Mouse (Mus musculus) spleen, adult 2 months (tissue): ENCODE measurements around the gene Abcb8. TPM values are rescaled to one million over a fixed set of nuclear protein-coding genes. Genes with fewer than 3 reads are reported as not detected.

Source experiments
- DNase-seq, 2 experiments: peaks; one replicate each; pipeline versions ENCODE4 v3.0.0 to v3.0.0-alpha.2; 2012 to 2021; ENCODE audit warnings: low spot score in 2 of 2, low read depth in 1 of 2
- H3K27ac ChIP-seq: fragments of 200-500 bp; 2 replicates; pipeline ENCODE4 v1.5.1; 2012; ENCODE audit warnings: low read length, inconsistent platforms; ENCODE audit not compliant: insufficient read depth
- H3K27me3 ChIP-seq: fragments of 200-500 bp; 2 replicates; pipeline ENCODE4 v1.6.1; 2012; ENCODE audit warnings: mild to moderate bottlenecking, moderate library complexity, low read length, inconsistent platforms; ENCODE audit not compliant: control insufficient read depth, insufficient read depth
- H3K36me3 ChIP-seq: fragments of 200-500 bp; 2 replicates; pipeline ENCODE4 v1.6.1; 2012; ENCODE audit warnings: mild to moderate bottlenecking, low read length, inconsistent platforms; ENCODE audit not compliant: control insufficient read depth, insufficient read depth
- H3K4me1 ChIP-seq: fragments of 200-500 bp; 2 replicates; pipeline ENCODE4 v1.6.1; 2011; ENCODE audit warnings: inconsistent platforms; ENCODE audit not compliant: control insufficient read depth, insufficient read depth, insufficient read length
- H3K4me3 ChIP-seq: fragments of 200-500 bp; 2 replicates; pipeline ENCODE4 v1.5.1; 2011; ENCODE audit warnings: mild to moderate bottlenecking, inconsistent platforms; ENCODE audit not compliant: insufficient read depth, insufficient read length; ENCODE audit errors: extremely low read depth
- CTCF ChIP-seq: fragments of 200-500 bp; IDR thresholded peaks from 2 replicates; pipeline ENCODE4 v1.5.1; 2011; ENCODE audit warnings: mild to moderate bottlenecking, inconsistent platforms; ENCODE audit not compliant: insufficient read depth, insufficient read length, insufficient replicate concordance; ENCODE audit errors: extremely low read depth
- POLR2A ChIP-seq: fragments of 200-500 bp; IDR thresholded peaks from 2 replicates; pipeline ENCODE4 v1.6.1; 2011; ENCODE audit warnings: low read depth, low read length, inconsistent platforms
- WGBS: fragments of 180-500 bp; shearing (Covaris S2); methylation state at CpG from one replicate; pipeline ENCODE4 v1.1.7; 2018; 5-methylcytosine and 5-hydroxymethylcytosine counted together
- polyA plus RNA-seq: library from polyadenylated mRNA; depleted of rRNA; stranded (reverse); fragments of >200 nt; gene quantifications from 2 replicates; pipeline ENCODE4 v1.2.3, GENCODE M21; 2012

Abcb8 gene
- polyA plus RNA-seq, 1 experiment = 31.3 TPM

DNA sequence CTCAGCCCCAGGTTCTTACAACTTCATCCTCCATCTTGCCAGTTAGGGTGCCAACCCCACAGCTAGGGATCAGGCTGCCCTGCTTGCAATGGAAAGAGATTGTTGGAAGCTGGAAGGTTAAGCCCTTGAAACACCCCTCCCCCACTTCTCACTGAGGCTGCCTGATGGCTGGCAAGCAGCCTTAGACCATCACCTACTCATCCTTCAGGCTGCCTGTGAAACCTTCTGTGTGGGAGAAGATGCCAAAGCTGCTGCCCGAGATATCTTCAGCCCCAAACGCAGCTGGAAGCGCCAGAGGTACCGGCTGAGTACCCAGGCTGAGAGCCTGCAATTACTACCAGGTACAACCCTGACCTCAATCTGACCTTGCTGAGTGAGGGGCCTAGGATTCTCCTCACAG is 14.0 kb upstream of the Abcb8 start:
- no peak overlapping the region for H3K27ac ChIP-seq
- no peaks in the 10 kb centered on the region for H3K27me3 ChIP-seq
- DNase-seq = no peak
- WGBS = 89% methylated on average over 4 of the region's 4 CpGs
- no peak overlapping the region for H3K4me3 ChIP-seq
- TF ChIP-seq CTCF = no peak
- H3K36me3 ChIP-seq = no peaks in the 10 kb centered on the region
- no peaks in the 10 kb centered on the region; the same call in 1 of the 2 replicates for H3K4me1 ChIP-seq

DNA sequence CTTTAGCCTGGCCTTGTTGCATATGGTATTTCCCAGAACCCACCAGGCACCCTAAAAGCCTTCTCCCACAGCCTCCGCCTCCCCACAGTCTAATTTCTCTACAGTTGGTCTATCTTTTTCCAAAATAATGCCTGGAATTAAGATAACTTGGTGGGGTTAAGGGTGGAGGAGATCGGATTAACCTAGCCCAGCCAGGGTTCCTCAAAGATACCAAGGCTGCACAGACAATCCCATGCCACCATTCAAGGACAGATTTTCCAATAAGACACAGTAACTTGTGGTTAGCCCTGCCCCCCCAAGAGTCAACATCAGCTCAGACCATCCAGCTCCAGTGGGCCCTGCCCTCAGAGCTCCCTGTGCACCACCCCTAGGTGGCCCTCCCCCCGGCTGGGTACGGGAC is 13.0 kb upstream of the Abcb8 start:
- TF ChIP-seq POLR2A = no peak
- no peak for TF ChIP-seq CTCF
- no peak overlapping the region for H3K4me3 ChIP-seq
- DNase-seq = no peak
- no peaks in the 10 kb centered on the region; the same call in 1 of the 2 replicates for H3K4me1 ChIP-seq
- WGBS = 81% methylated on average over 4 of the region's 4 CpGs
- H3K36me3 ChIP-seq = no peaks in the 10 kb centered on the region
- H3K27me3 ChIP-seq = no peaks in the 10 kb centered on the region
- H3K27ac ChIP-seq = no peak overlapping the region

DNA sequence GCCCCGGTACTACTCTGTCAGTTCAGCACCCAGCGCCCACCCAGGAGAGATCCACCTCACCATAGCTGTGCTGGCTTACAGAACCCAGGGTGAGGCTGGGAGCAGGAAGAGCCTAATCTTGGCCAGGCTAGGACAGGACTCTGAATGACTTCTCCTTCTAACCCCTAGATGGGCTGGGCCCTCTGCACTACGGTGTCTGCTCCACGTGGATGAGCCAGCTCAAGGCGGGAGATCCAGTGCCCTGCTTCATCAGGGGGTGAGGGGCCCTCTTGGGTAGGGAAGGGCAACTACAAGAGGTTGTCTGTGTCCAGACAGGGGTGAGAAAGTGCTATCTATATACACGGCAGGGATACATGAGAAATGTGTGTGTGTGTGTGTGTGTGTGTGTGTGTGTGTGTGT is 12.0 kb upstream of the Abcb8 start:
- 88% methylated on average over 6 of the region's 6 CpGs for WGBS
- Histone ChIP-seq H3K27ac (no peak overlapping the region), H3K4me1 (no peaks in the 10 kb centered on the region; the same call in 1 of the 2 replicates), H3K4me3 (no peak overlapping the region), H3K36me3 (no peaks in the 10 kb centered on the region), H3K27me3 (no peaks in the 10 kb centered on the region)
- TF ChIP-seq POLR2A = no peak
- TF ChIP-seq CTCF = no peak
- DNase-seq = no peak

DNA sequence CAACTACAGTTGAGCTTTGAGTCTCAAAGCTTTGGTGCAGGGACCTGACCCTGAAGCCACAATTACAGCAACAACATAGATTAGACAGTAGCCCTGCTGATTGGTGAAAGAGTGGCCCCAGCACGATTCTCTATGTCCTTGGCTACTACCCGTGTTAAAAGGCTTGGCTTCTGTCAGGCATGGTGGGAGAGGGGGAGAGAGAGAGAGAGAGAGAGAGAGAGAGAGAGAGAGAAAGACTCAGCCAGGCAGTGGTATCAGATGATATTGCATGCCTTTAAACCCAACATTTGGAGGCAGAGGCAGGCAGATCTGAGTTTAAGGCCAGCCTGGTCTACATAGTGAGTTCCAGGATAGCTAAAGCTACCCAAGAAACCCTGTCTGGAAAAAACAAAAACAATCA is 11.5 kb upstream of the Abcb8 start:
- TF ChIP-seq CTCF (no peak), POLR2A (no peak)
- H3K4me3 ChIP-seq = no peak overlapping the region
- H3K27ac ChIP-seq = no peak overlapping the region
- no peak for DNase-seq
- H3K36me3 ChIP-seq = no peaks in the 10 kb centered on the region
- H3K27me3 ChIP-seq = no peaks in the 10 kb centered on the region
- WGBS = 83% methylated on average over 2 of the region's 2 CpGs
- H3K4me1 ChIP-seq = no peaks in the 10 kb centered on the region; the same call in 1 of the 2 replicates

DNA sequence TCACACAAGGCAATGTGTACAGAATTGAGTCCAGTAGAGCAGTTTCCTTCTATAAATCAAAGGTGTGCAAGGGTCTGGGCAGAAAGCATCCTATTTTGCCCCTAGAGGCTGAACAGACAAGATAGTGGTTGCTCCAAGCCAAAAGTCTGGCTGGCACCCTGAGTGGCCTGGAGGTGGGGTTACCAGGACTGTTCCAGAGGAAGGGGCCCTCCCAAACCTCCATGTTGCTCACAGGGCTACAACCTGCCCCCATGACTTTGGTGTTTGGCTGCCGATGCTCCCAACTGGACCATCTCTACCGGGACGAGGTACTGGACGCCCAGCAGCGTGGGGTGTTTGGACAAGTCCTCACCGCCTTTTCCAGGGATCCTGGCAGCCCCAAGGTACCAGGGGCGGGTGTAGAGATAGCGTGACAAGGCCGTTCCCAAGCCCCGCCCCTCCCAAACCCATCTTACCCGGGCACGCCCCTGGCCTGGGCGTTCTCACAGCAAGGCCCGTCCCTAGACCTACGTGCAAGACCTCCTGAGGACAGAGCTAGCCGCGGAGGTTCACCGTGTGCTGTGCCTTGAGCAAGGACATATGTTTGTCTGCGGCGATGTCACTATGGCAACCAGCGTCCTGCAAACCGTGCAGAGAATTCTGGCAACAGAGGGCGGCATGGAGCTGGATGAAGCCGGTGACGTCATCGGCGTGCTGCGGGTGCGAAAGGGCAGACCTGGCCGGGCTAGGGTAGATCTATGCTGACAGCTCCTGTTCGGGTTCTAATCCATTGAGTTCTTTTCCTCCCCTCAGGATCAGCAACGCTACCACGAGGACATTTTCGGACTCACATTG is 10.2 kb upstream of the Abcb8 start:
- peak; percentile 85 to 87 for DNase-seq
- no peak for TF ChIP-seq POLR2A
- TF ChIP-seq CTCF = peak; percentile 23; the same call in 1 of the 2 replicates
- Histone ChIP-seq H3K27ac (no peak overlapping the region), H3K4me1 (peaks cover 8% of the 10 kb centered on the region), H3K4me3 (peak overlapping the region; percentile 62), H3K27me3 (peaks cover 8% of the 10 kb centered on the region), H3K36me3 (no peaks in the 10 kb centered on the region)
- 10% methylated on average over 34 of the region's 34 CpGs for WGBS

DNA sequence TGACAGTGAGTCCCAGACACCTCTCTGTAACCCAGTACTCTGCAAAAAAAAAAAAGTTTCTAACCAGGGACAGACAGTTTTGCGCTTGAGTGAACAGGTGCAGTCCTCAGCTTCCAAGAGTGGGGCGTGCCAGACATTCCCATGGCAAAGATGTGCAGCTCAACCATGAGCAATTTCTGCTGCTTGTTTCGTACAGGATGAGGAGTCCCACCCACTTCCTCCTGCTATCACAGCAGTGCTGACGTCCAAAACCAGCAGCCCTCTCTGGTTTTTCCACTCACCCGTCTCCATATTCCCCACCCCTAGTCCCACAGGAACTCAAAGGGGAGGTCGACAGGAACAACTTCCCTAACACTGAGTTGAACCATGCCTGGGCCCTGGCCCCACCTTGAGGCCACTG is 9.1 kb upstream of the Abcb8 start:
- H3K36me3 ChIP-seq = no peaks in the 10 kb centered on the region
- no peak overlapping the region for H3K27ac ChIP-seq
- no peak for TF ChIP-seq POLR2A
- no peak for TF ChIP-seq CTCF
- peak in 1 of 2 experiments; percentile 19 for DNase-seq
- peaks cover 12% of the 10 kb centered on the region for H3K4me1 ChIP-seq
- 15% methylated on average over 6 of the region's 6 CpGs for WGBS
- H3K27me3 ChIP-seq = peaks cover 10% of the 10 kb centered on the region
- H3K4me3 ChIP-seq = no peak overlapping the region

DNA sequence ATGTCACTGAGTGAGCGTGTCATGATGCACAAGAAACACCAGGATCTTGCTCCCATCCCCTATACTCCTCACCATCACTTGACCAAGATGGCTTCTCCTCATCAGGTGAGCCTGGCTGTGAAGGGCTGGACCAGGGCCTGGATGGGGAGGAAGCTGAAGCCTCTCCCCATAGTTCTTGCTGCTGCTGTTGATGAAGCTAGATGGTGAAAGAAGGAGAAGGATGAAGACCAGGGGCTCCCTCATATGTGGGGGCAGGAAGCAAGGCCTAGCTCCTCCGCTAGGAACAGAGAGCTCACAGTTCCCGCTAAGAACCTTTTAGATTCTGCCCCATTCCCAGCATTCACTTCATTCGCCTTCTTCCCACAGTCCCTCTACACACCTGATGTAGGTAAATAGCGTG is 8.1 kb upstream of the Abcb8 start:
- DNase-seq = no peak
- WGBS = 91% methylated on average over 5 of the region's 5 CpGs
- Histone ChIP-seq H3K4me3 (no peak overlapping the region), H3K4me1 (peaks cover 13% of the 10 kb centered on the region), H3K36me3 (no peaks in the 10 kb centered on the region), H3K27ac (no peak overlapping the region), H3K27me3 (peaks cover 10% of the 10 kb centered on the region)
- no peak for TF ChIP-seq CTCF
- TF ChIP-seq POLR2A = no peak
